Mouse (Mus musculus) left cerebral cortex, postnatal 10 days (tissue): ENCODE measurements around the gene Twnk. TPM values are rescaled to one million over a fixed set of nuclear protein-coding genes. Genes with fewer than 3 reads are reported as not detected.

Experiments used
- total RNA-seq, 2 experiments: library from RNA; stranded (reverse); gene quantifications; 2 replicates each; pipeline ENCODE4 v1.2.3; 2021

Twnk gene
- total RNA-seq, 2 experiments from 2014 or later: 11.7 to 12.2 TPM

Other genes starting within 250 kb of the Twnk start
- gene Pax2, start 249.6 kb upstream of the Twnk start, total RNA-seq: not detected
- 10 to 100 TPM; 29.9 to 30.4 TPM for gene Slf2, start 74.5 kb upstream of the Twnk start, total RNA-seq
- gene Sema4g, start 16.6 kb upstream of the Twnk start, total RNA-seq: 10 to 100 TPM; 59.6 to 62.9 TPM
- 10 to 100 TPM; 48.1 to 50.1 TPM for gene Mrpl43, start 779 bp downstream of the Twnk start, total RNA-seq
- gene Lzts2, start 8.8 kb downstream of the Twnk start, total RNA-seq: 10 to 100 TPM; 24.5 to 25.6 TPM
- gene Pdzd7, start 40.1 kb downstream of the Twnk start, total RNA-seq: 1 to 10 TPM; 4.1 to 4.7 TPM
- gene Sfxn3, start 41.8 kb downstream of the Twnk start, total RNA-seq: 100 to 1,000 TPM; 116 to 122 TPM
- 1 to 10 TPM; 1.6 to 2.0 TPM for gene Kazald1, start 69.6 kb downstream of the Twnk start, total RNA-seq
- gene Tlx1, start 145.0 kb downstream of the Twnk start, total RNA-seq: not detected
- not detected for gene Lbx1, start 230.1 kb downstream of the Twnk start, total RNA-seq